Mouse (Mus musculus) ES-E14 (cell line): ENCODE data around the gene Tmem229b. TPM values are rescaled to one million over a fixed set of nuclear protein-coding genes. Genes with fewer than 3 reads are reported as not detected.

Experiments
- DNase-seq: peaks from one replicate; pipeline ENCODE4 v3.0.0-alpha.2; 2013; ENCODE audit warnings: low read depth, low spot score
- H3K27ac ChIP-seq: 2 replicates; pipeline ENCODE4 v1.5.1; 2012; ENCODE audit warnings: low read depth, mild to moderate bottlenecking, low read length, moderate library complexity, mixed read lengths; ENCODE audit not compliant: poor library complexity, insufficient read depth, severe bottlenecking
- H3K36me3 ChIP-seq: 2 replicates; pipeline ENCODE4 v1.6.1; 2012; ENCODE audit warnings: mild to moderate bottlenecking, low read length, moderate library complexity, mixed read lengths; ENCODE audit not compliant: control insufficient read depth, poor library complexity, insufficient read depth, severe bottlenecking
- H3K4me1 ChIP-seq, 2 experiments: fragments of 150-350 bp in 1 of 2; sonication (generic) in 1 of 2; 2 replicates each; pipeline ENCODE4 v1.6.1; 2012; ENCODE audit warnings: low read length in 2 of 2, mild to moderate bottlenecking in 1 of 2, mixed read lengths in 1 of 2; ENCODE audit not compliant: control insufficient read depth in 2 of 2, insufficient read depth in 2 of 2, poor library complexity in 1 of 2
- H3K4me3 ChIP-seq, 2 experiments: fragments of 150-350 bp in 1 of 2; sonication (generic) in 1 of 2; 2 replicates each; pipeline ENCODE4 v1.5.1; 2012; ENCODE audit warnings: low read length in 2 of 2, low read depth in 1 of 2, mild to moderate bottlenecking in 1 of 2, mixed read lengths in 1 of 2; ENCODE audit not compliant: insufficient read depth in 1 of 2, poor library complexity in 1 of 2, severe bottlenecking in 1 of 2
- H3K9ac ChIP-seq: 2 replicates; pipeline ENCODE4 v1.6.1; 2012; ENCODE audit warnings: low read depth, mild to moderate bottlenecking, low read length, mixed read lengths; ENCODE audit not compliant: poor library complexity, insufficient read depth, severe bottlenecking
- H3K9me3 ChIP-seq: fragments of 150-350 bp; sonication (generic); 2 replicates; pipeline ENCODE4 v1.6.1; 2012; ENCODE audit warnings: low read depth, mild to moderate bottlenecking, low read length; ENCODE audit not compliant: control insufficient read depth, insufficient read depth
- CHD2 ChIP-seq: IDR thresholded peaks from 2 replicates; pipeline ENCODE4 v1.6.1; 2014; ENCODE audit warnings: mild to moderate bottlenecking, low read depth, low read length, inconsistent platforms
- HCFC1 ChIP-seq: IDR thresholded peaks from 2 replicates; pipeline ENCODE4 v1.6.1; 2012; ENCODE audit warnings: low read length, inconsistent platforms, borderline replicate concordance; ENCODE audit not compliant: insufficient read depth
- MAFK ChIP-seq: IDR thresholded peaks from 2 replicates; pipeline ENCODE4 v1.6.1; 2014; ENCODE audit warnings: mild to moderate bottlenecking, low read depth, low read length, inconsistent platforms; ENCODE audit not compliant: insufficient read depth
- ZC3H11A ChIP-seq: IDR thresholded peaks from 2 replicates; pipeline ENCODE4 v1.6.1; 2012; ENCODE audit warnings: low read depth, mild to moderate bottlenecking, inconsistent platforms, low read length, borderline replicate concordance
- ZNF384 ChIP-seq: IDR thresholded peaks from 2 replicates; pipeline ENCODE4 v1.6.1; 2012; ENCODE audit warnings: low read depth, low read length, inconsistent platforms
- in situ Hi-C, 2 experiments: fragments of 600-800 bp; cut with MboI; formaldehyde crosslinking; loops; one replicate each; pipeline ENCODE4 v1.15.1; 2025; ENCODE audit warnings: low sequenced_read_pairs in 2 of 2, inconsistent platforms in 1 of 2; ENCODE audit not compliant: unreplicated experiment in 2 of 2
- total RNA-seq: library from RNA; depleted of rRNA; stranded (reverse); fragments of 300-350 nt; gene quantifications from 2 replicates; pipeline ENCODE4 v1.2.3, GENCODE M21; 2012; rRNA removed

Gene Tmem229b
- total RNA-seq, 1 experiment = 6.1 TPM

GRCm38 (mm10) chr12:78914458-78914857 lies 93.0 kb downstream of the Tmem229b start:
- no peak overlapping the region for H3K27ac ChIP-seq
- no peak overlapping the region for H3K9ac ChIP-seq
- in situ Hi-C loops = loop anchor here in 1 of 2 experiments (10.0 kb wide), 1 partner anchor 170 kb away; the partner anchor contains the start of gene Pigh
- H3K9me3 ChIP-seq = no peaks in the 10 kb centered on the region
- TF ChIP-seq ZNF384 (no peak), ZC3H11A (no peak), HCFC1 (no peak), CHD2 (no peak), MAFK (no peak)
- peaks cover 2 to 3% of the 10 kb centered on the region in 2 experiments; a peak in 2 of 4 replicates for H3K4me1 ChIP-seq
- H3K36me3 ChIP-seq = no peaks in the 10 kb centered on the region
- H3K4me3 ChIP-seq = no peak overlapping the region
- no peak for DNase-seq

Other genes starting within 250 kb of the Tmem229b start
- gene Atp6v1d, start 146.0 kb downstream of the Tmem229b start, total RNA-seq = 34.8 and 44.6 TPM in 2 replicates
- 113 and 184 TPM in 2 replicates for gene Eif2s1, start 145.8 kb downstream of the Tmem229b start, total RNA-seq
- 0.98 and 1.1 TPM in 2 replicates for gene Plek2, start 100.7 kb downstream of the Tmem229b start, total RNA-seq
- 9.0 and 11.2 TPM in 2 replicates for gene Plekhh1, start 21.5 kb upstream of the Tmem229b start, total RNA-seq
- 14.8 and 17.0 TPM in 2 replicates for gene Pigh, start 82.0 kb upstream of the Tmem229b start, total RNA-seq
- 4.0 and 5.3 TPM in 2 replicates for gene Arg2, start 123.2 kb upstream of the Tmem229b start, total RNA-seq
- gene Vti1b, start 165.0 kb upstream of the Tmem229b start, total RNA-seq = 40.9 and 65.5 TPM in 2 replicates
- gene Rdh11, start 184.7 kb upstream of the Tmem229b start, total RNA-seq = 33.5 and 75.6 TPM in 2 replicates
- gene Rdh12, start 201.3 kb upstream of the Tmem229b start, total RNA-seq = 1.2 and 1.4 TPM in 2 replicates